Mouse (Mus musculus): ENCODE measurements around the gene Trappc3. TPM values are rescaled to one million over a fixed set of nuclear protein-coding genes. Genes with fewer than 3 reads are reported as not detected.

Trappc3 gene
- total and polyA plus RNA-seq, 3 experiments: 71.0 to 72.0 TPM; not detected in 1

- H3K4me3 ChIP-seq (ENCODE audit: control insufficient read depth in 1 of 2, insufficient read depth in 1 of 2, low read depth in 2 of 2, low read length in 2 of 2): no peak overlapping the region
Observed at GRCm38 (mm10) chr4:126300916-126301583, 38.9 kb downstream of the Trappc3 start.

GRCm38 (mm10) chr4:126301584-126302309 is 39.6 kb downstream of the Trappc3 start:
- Histone ChIP-seq H3K9me3 (replicated peaks; ENCODE audit: insufficient read depth, low read length) (no peaks in the 10 kb centered on the region), H3K9ac (ENCODE audit: control insufficient read depth, low read depth, low read length, poor library complexity, severe bottlenecking) (no peak overlapping the region), H3K4me1 (ENCODE audit: control insufficient read depth in 1 of 2, insufficient read depth in 2 of 2, low read length in 2 of 2) (no peaks in the 10 kb centered on the region), H3K4me3 (ENCODE audit: control insufficient read depth in 1 of 2, insufficient read depth in 1 of 2, low read depth in 2 of 2, low read length in 2 of 2) (no peak overlapping the region), H3K27ac (ENCODE audit: control insufficient read depth, low read depth, low read length) (no peak overlapping the region), H3K27me3 (ENCODE audit: control insufficient read depth in 1 of 2, insufficient read depth in 2 of 2, low read length in 2 of 2) (no peaks in the 10 kb centered on the region), H3K79me2 (ENCODE audit: control insufficient read depth, insufficient read depth, low read length, poor library complexity) (no peaks in the 10 kb centered on the region), H3K36me3 (ENCODE audit: control insufficient read depth in 1 of 2, insufficient read depth in 2 of 2, low read length in 2 of 2) (no peaks in the 10 kb centered on the region)
- DNase-seq (ENCODE audit: low read depth, low spot score): no peak
- TF ChIP-seq ZMIZ1 (IDR thresholded peaks at IDR 0.05; ENCODE audit: low read depth, low read length) (no peak), SMC3 (IDR thresholded peaks at IDR 0.05; ENCODE audit: low read depth, low read length) (no peak), KAT2A (conservative IDR thresholded peaks at IDR 0.05; ENCODE audit: low read depth, low read length) (no peak), JUND (IDR thresholded peaks at IDR 0.05; ENCODE audit: low read depth, low read length) (no peak), ZC3H11A (IDR thresholded peaks at IDR 0.05; ENCODE audit: low read depth, low read length) (no peak), USF2 (IDR thresholded peaks at IDR 0.05; ENCODE audit: borderline replicate concordance in 1 of 2, insufficient read depth in 1 of 2, low read depth in 1 of 2, low read length in 2 of 2) (no peak), SIN3A (IDR thresholded peaks at IDR 0.05; ENCODE audit: low read length) (no peak), ELF1 (IDR thresholded peaks at IDR 0.05; ENCODE audit: low read depth, low read length) (no peak), GATA1 (IDR thresholded peaks at IDR 0.05; ENCODE audit: low read depth, low read length) (no peak), RAD21 (IDR thresholded peaks at IDR 0.05; ENCODE audit: low read depth, low read length) (no peak)

More at GRCm38 (mm10) chr4:126300916-126301583, 38.9 kb downstream of the Trappc3 start:
- H3K9me3 ChIP-seq (replicated peaks; ENCODE audit: insufficient read depth, low read length): no peaks in the 10 kb centered on the region
- no peak for TF ChIP-seq MAX (IDR thresholded peaks at IDR 0.05; ENCODE audit: low read length)
- no peak for TF ChIP-seq SIN3A (IDR thresholded peaks at IDR 0.05; ENCODE audit: low read length)
- TF ChIP-seq TAL1 (IDR thresholded peaks at IDR 0.05; ENCODE audit: low read length): no peak
- TF ChIP-seq POLR2AphosphoS2 (IDR thresholded peaks at IDR 0.05; ENCODE audit: low read length): no peak
- TF ChIP-seq ZC3H11A (IDR thresholded peaks at IDR 0.05; ENCODE audit: low read depth, low read length): no peak
- TF ChIP-seq CTCF (IDR thresholded peaks at IDR 0.05 in 2 of 3, conservative IDR thresholded peaks at IDR 0.05 in 1 of 3; ENCODE audit: control insufficient read depth in 1 of 3, insufficient read depth in 1 of 3, low read depth in 2 of 3, low read length in 3 of 3, poor library complexity in 1 of 3, severe bottlenecking in 1 of 3): no peak
- TF ChIP-seq GABPA (IDR thresholded peaks at IDR 0.05; ENCODE audit: low read depth, low read length): no peak
- TF ChIP-seq E2F4 (IDR thresholded peaks at IDR 0.05; ENCODE audit: borderline replicate concordance, low read depth, low read length): no peak
- TF ChIP-seq CHD2 (IDR thresholded peaks at IDR 0.05; ENCODE audit: low read length): no peak
- TF ChIP-seq USF1 (IDR thresholded peaks at IDR 0.05; ENCODE audit: low read depth, low read length): no peak
- DNase-seq (ENCODE audit: low read depth, low spot score): no peak
- no peak overlapping the region for H3K27ac ChIP-seq (ENCODE audit: control insufficient read depth, low read depth, low read length)
- H3K4me1 ChIP-seq (ENCODE audit: control insufficient read depth in 1 of 2, insufficient read depth in 2 of 2, low read length in 2 of 2): no peaks in the 10 kb centered on the region
- H3K79me2 ChIP-seq (ENCODE audit: control insufficient read depth, insufficient read depth, low read length, poor library complexity): no peaks in the 10 kb centered on the region
- no peak overlapping the region for H3K9ac ChIP-seq (ENCODE audit: control insufficient read depth, low read depth, low read length, poor library complexity, severe bottlenecking)
- H3K27me3 ChIP-seq (ENCODE audit: control insufficient read depth in 1 of 2, insufficient read depth in 2 of 2, low read length in 2 of 2): no peaks in the 10 kb centered on the region
- H3K36me3 ChIP-seq (ENCODE audit: control insufficient read depth in 1 of 2, insufficient read depth in 2 of 2, low read length in 2 of 2): no peaks in the 10 kb centered on the region
